Mouse (Mus musculus) midbrain, postnatal 0 days (tissue): ENCODE measurements around the gene Kcnk13. TPM values are rescaled to one million over a fixed set of nuclear protein-coding genes. Genes with fewer than 3 reads are reported as not detected.

ENCODE experiments used
- ATAC-seq: fragments of 200-750 bp; cut with Nextera tagmentation; 2 replicates; pipeline ENCODE4 v1.8.0; 2017; ENCODE audit warnings: moderate number of reproducible peaks, mild to moderate bottlenecking, moderate TSS enrichment, moderate library complexity; ENCODE audit not compliant: low FRiP score
- DNase-seq: peaks from one replicate; pipeline ENCODE4 v3.0.0-alpha.2; 2015; ENCODE audit warnings: low spot score
- H3K27ac ChIP-seq: fragments of 300-500 bp; sonication (generic); 2 replicates; pipeline ENCODE4 v1.5.1; 2014; ENCODE audit warnings: low read depth, mild to moderate bottlenecking, low read length, mixed read lengths
- H3K27me3 ChIP-seq: fragments of 300-500 bp; sonication (generic); 2 replicates; pipeline ENCODE4 v1.6.1; 2014; ENCODE audit warnings: low read length, control low read depth, mixed read lengths; ENCODE audit not compliant: insufficient read depth
- H3K36me3 ChIP-seq: fragments of 300-500 bp; sonication (generic); 2 replicates; pipeline ENCODE4 v1.6.1; 2014; ENCODE audit warnings: low read length, control low read depth, mixed read lengths; ENCODE audit not compliant: insufficient read depth
- H3K4me1 ChIP-seq: fragments of 300-500 bp; sonication (generic); 2 replicates; pipeline ENCODE4 v1.6.1; 2014; ENCODE audit warnings: mild to moderate bottlenecking, control low read depth, antibody characterized with exemption, low read length, mixed read lengths; ENCODE audit not compliant: insufficient read depth
- H3K4me2 ChIP-seq: fragments of 300-500 bp; sonication (generic); 2 replicates; pipeline ENCODE4 v1.6.1; 2014; ENCODE audit warnings: low read depth, mild to moderate bottlenecking, low read length, mixed read lengths; ENCODE audit not compliant: poor library complexity, severe bottlenecking
- H3K4me3 ChIP-seq: fragments of 300-500 bp; sonication (generic); 2 replicates; pipeline ENCODE4 v1.5.1; 2014; ENCODE audit warnings: low read depth, mild to moderate bottlenecking, low read length, moderate library complexity
- H3K9ac ChIP-seq: fragments of 300-500 bp; sonication (generic); replicated peaks from 2 replicates; pipeline ENCODE4 v1.6.1; 2014; ENCODE audit warnings: mild to moderate bottlenecking, low read length, moderate library complexity, mixed read lengths; ENCODE audit not compliant: poor library complexity, severe bottlenecking
- H3K9me3 ChIP-seq: fragments of 300-500 bp; sonication (generic); 2 replicates; pipeline ENCODE4 v1.6.1; 2016; ENCODE audit warnings: low read length, control low read depth
- CTCF ChIP-seq: IDR thresholded peaks from 2 replicates; pipeline ENCODE4 v1.5.1; 2016; ENCODE audit warnings: antibody characterized with exemption, mild to moderate bottlenecking
- WGBS: fragments of 180-500 bp; shearing (Covaris S2); extraction: QIAGEN DNeasy Blood & Tissue Kit; methylation state at CpG from one replicate; pipeline ENCODE4 v1.1.7; 2014; 5-methylcytosine and 5-hydroxymethylcytosine counted together
- polyA plus RNA-seq: library from polyadenylated mRNA; unstranded; fragments of >200 nt; fragmentation: Nextera tagmentation; extraction: Ambion mirVana; gene quantifications from 2 replicates; pipeline ENCODE4 v1.2.1, GENCODE M21; 2015
- total RNA-seq: library from RNA; depleted of rRNA; stranded (reverse); fragments of >200 nt; gene quantifications from 2 replicates; pipeline ENCODE4 v1.2.3, GENCODE M21; 2014

The Kcnk13 gene
- total and polyA plus RNA-seq, 2 experiments from 2014 or later = 1.3 to 1.5 TPM

- no peak overlapping the region for H3K9ac ChIP-seq
- TF ChIP-seq CTCF = no peak
- H3K4me2 ChIP-seq = no peak overlapping the region
- no peaks in the 10 kb centered on the region for H3K27me3 ChIP-seq
- H3K9me3 ChIP-seq = no peaks in the 10 kb centered on the region
- H3K27ac ChIP-seq = no peak overlapping the region
- no peak for DNase-seq
- ATAC-seq = no peak
- no peaks in the 10 kb centered on the region for H3K4me1 ChIP-seq
- H3K4me3 ChIP-seq = no peak overlapping the region
- H3K36me3 ChIP-seq = no peaks in the 10 kb centered on the region
- 85% methylated on average over 8 of the region's 8 CpGs for WGBS
Measured at GRCm38 (mm10) chr12:100042116-100042515, 77.8 kb downstream of the Kcnk13 start.

DNA sequence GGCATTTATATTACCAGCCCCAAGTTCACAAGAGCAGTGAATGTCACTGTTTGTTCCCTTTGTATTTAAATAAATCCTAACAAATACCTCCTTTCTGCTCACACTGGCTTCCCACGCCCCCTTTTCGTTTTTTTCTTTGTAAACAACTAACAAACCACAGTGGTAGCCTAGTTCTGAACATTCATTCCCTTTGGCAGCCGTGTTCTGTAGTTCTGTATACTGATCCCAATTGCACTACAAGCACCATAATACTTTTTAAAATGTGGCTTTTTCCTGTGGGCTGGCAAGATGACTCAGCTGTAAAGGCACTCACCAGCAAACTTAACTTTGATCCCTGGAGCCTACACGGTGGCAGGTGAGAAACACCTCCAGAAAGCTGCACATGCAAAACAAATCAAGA lies 80.4 kb downstream of the Kcnk13 start:
- 60% methylated on average over 4 of the region's 4 CpGs for WGBS
- ATAC-seq = no peak

DNA sequence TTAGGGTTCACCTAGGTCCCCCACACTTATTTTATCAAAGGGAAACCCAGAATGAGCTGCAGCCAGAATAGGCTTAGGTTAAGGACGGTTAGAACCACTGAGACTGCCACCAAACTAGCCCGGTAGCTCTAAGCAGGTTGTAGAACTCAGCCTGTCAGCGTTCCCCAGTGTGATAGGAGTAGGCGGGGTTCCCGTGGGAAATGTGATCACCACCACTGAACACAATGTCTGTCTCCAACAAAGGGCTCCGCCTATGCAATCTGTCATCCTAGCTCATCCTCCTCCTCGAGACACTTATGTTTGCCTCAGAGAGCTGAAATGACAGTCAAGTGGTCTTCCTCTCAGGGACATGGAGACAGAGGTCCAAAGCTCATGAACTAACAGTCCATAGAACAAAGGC lies 86.3 kb downstream of the Kcnk13 start:
- TF ChIP-seq CTCF = no peak
- Histone ChIP-seq H3K4me1 (no peaks in the 10 kb centered on the region), H3K9me3 (no peaks in the 10 kb centered on the region), H3K27ac (no peak overlapping the region), H3K9ac (no peak overlapping the region), H3K36me3 (no peaks in the 10 kb centered on the region), H3K4me2 (no peak overlapping the region), H3K4me3 (no peak overlapping the region), H3K27me3 (no peaks in the 10 kb centered on the region)
- DNase-seq (no peak), ATAC-seq (no peak)
- 72% methylated on average over 7 of the region's 7 CpGs for WGBS

More for the DNA sequence above, 80.4 kb downstream of the Kcnk13 start:
- Histone ChIP-seq H3K27ac (no peak overlapping the region), H3K36me3 (no peaks in the 10 kb centered on the region), H3K9me3 (no peaks in the 10 kb centered on the region), H3K27me3 (no peaks in the 10 kb centered on the region), H3K9ac (no peak overlapping the region), H3K4me3 (no peak overlapping the region), H3K4me2 (no peak overlapping the region), H3K4me1 (no peaks in the 10 kb centered on the region)
- no peak for TF ChIP-seq CTCF
- no peak for DNase-seq

DNA sequence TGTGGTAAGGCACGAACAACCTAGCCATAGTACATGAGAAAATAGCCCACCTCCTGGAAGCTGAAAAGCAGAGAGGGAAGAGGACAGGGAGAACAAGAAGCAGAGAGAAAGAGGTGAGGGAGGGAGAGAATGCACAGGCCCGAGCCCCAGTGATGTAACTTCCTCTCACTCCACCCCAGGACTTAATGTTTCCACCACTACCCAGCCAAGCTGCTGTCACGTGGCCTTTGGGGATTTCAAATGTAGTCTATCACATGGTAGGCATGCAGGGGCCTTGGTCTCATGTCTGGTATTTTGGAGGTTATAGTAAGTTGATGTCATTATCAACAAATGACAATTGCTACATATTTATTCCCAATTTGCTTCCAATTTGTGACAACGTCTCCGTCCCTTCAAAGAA lies 89.3 kb downstream of the Kcnk13 start:
- no peaks in the 10 kb centered on the region for H3K27me3 ChIP-seq
- no peaks in the 10 kb centered on the region for H3K36me3 ChIP-seq
- no peaks in the 10 kb centered on the region for H3K9me3 ChIP-seq
- WGBS = 83% methylated on average over 5 of the region's 5 CpGs
- no peak overlapping the region for H3K9ac ChIP-seq
- no peak for TF ChIP-seq CTCF
- H3K4me2 ChIP-seq = no peak overlapping the region
- DNase-seq (no peak), ATAC-seq (no peak)
- no peak overlapping the region for H3K27ac ChIP-seq
- H3K4me3 ChIP-seq = no peak overlapping the region
- H3K4me1 ChIP-seq = no peaks in the 10 kb centered on the region

DNA sequence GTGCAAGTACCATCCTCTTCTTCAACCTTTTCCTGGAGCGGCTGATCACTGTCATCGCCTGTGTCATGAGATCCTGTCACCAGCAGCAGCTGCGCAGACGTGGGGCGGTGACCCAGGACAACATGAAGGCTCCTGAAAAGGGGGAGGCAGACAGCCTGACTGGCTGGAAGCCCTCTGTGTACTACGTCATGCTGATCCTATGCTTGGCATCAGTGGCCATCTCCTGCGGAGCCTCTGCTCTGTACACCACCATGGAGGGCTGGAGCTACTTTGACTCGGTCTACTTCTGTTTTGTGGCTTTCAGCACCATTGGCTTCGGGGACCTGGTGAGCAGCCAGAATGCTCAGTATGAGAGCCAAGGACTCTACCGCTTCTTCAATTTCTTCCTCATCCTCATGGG lies 96.8 kb downstream of the Kcnk13 start:
- ATAC-seq (no peak), DNase-seq (no peak)
- Histone ChIP-seq H3K4me3 (no peak overlapping the region), H3K4me1 (no peaks in the 10 kb centered on the region), H3K36me3 (no peaks in the 10 kb centered on the region), H3K27me3 (no peaks in the 10 kb centered on the region), H3K9me3 (no peaks in the 10 kb centered on the region), H3K4me2 (no peak overlapping the region), H3K27ac (no peak overlapping the region), H3K9ac (no peak overlapping the region)
- no peak for TF ChIP-seq CTCF
- 92% methylated on average over 10 of the region's 10 CpGs for WGBS

- DNase-seq (no peak), ATAC-seq (no peak)
- H3K36me3 ChIP-seq = no peaks in the 10 kb centered on the region
- H3K27ac ChIP-seq = no peak overlapping the region
- H3K4me3 ChIP-seq = no peak overlapping the region
- no peak for TF ChIP-seq CTCF
- no peaks in the 10 kb centered on the region for H3K9me3 ChIP-seq
- H3K9ac ChIP-seq = no peak overlapping the region
- H3K4me1 ChIP-seq = no peaks in the 10 kb centered on the region
- no peak overlapping the region for H3K4me2 ChIP-seq
- no peaks in the 10 kb centered on the region for H3K27me3 ChIP-seq
Measured at GRCm38 (mm10) chr12:100061826-100062225, 97.5 kb downstream of the Kcnk13 start.

GRCm38 (mm10) chr12:100062584-100062983 lies 98.3 kb downstream of the Kcnk13 start:
- no peaks in the 10 kb centered on the region for H3K9me3 ChIP-seq
- no peak overlapping the region for H3K27ac ChIP-seq
- no peaks in the 10 kb centered on the region for H3K27me3 ChIP-seq
- no peak for TF ChIP-seq CTCF
- no peak overlapping the region for H3K9ac ChIP-seq
- 75% methylated on average over 3 of the region's 3 CpGs for WGBS
- ATAC-seq = no peak
- H3K4me2 ChIP-seq = no peak overlapping the region
- H3K4me3 ChIP-seq = no peak overlapping the region
- H3K4me1 ChIP-seq = no peaks in the 10 kb centered on the region
- DNase-seq = no peak
- no peaks in the 10 kb centered on the region for H3K36me3 ChIP-seq
